Mouse (Mus musculus): Measurements from ENCODE around the gene Syt14.

Syt14 gene

GRCm38 (mm10) chr1:192986481-192986880 is 49.1 kb downstream of the Syt14 start:
- DNase-seq: no peak

GRCm38 (mm10) chr1:192984333-192984732 is 51.2 kb downstream of the Syt14 start:
- no peak for DNase-seq

GRCm38 (mm10) chr1:192981658-192982057 is 53.9 kb downstream of the Syt14 start:
- no peak for DNase-seq

- no peak for DNase-seq
Observed at GRCm38 (mm10) chr1:192981120-192981519, 54.5 kb downstream of the Syt14 start.

- no peak for DNase-seq
Observed at GRCm38 (mm10) chr1:192962323-192962722, 73.3 kb downstream of the Syt14 start.

GRCm38 (mm10) chr1:192947839-192948173 is 87.8 kb downstream of the Syt14 start:
- DNase-seq: no peak

- no peak for DNase-seq
Observed at GRCm38 (mm10) chr1:192947170-192947838, 88.3 kb downstream of the Syt14 start.

- DNase-seq: no peak
Observed at GRCm38 (mm10) chr1:192939033-192939432, 96.5 kb downstream of the Syt14 start.

GRCm38 (mm10) chr1:192937956-192938355 is 97.6 kb downstream of the Syt14 start:
- DNase-seq: no peak

GRCm38 (mm10) chr1:192931797-192932196 is 103.8 kb downstream of the Syt14 start:
- DNase-seq: no peak

GRCm38 (mm10) chr1:192912101-192912728 is 123.4 kb downstream of the Syt14 start:
- no peak for DNase-seq

- DNase-seq: no peak
Observed at GRCm38 (mm10) chr1:192901516-192901915, 134.1 kb downstream of the Syt14 start.

GRCm38 (mm10) chr1:192900913-192901312 is 134.7 kb downstream of the Syt14 start:
- DNase-seq: no peak

GRCm38 (mm10) chr1:192898742-192899141 is 136.8 kb downstream of the Syt14 start:
- DNase-seq: no peak

GRCm38 (mm10) chr1:192897218-192897617 is 138.4 kb downstream of the Syt14 start:
- no peak for DNase-seq

- DNase-seq: no peak
Observed at GRCm38 (mm10) chr1:192896076-192896475, 139.5 kb downstream of the Syt14 start.

- no peak for DNase-seq
Observed at GRCm38 (mm10) chr1:192890716-192891115, 144.9 kb downstream of the Syt14 start.

GRCm38 (mm10) chr1:192882617-192883295 is 152.8 kb downstream of the Syt14 start:
- DNase-seq: no peak

GRCm38 (mm10) chr1:192880130-192880529 is 155.4 kb downstream of the Syt14 start:
- DNase-seq: no peak

- DNase-seq: no peak
Observed at GRCm38 (mm10) chr1:192879086-192879580, 156.4 kb downstream of the Syt14 start.

- DNase-seq: no peak
Observed at GRCm38 (mm10) chr1:192872841-192873240, 162.7 kb downstream of the Syt14 start.

- DNase-seq: no peak
Observed at GRCm38 (mm10) chr1:192869761-192870160, 165.8 kb downstream of the Syt14 start.

GRCm38 (mm10) chr1:192864440-192864839 is 171.1 kb downstream of the Syt14 start:
- no peak for DNase-seq

All from thymus, adult 18-20 months (tissue).